Mouse (Mus musculus) kidney, adult 2 months (tissue): Measurements from ENCODE around the gene Psen2.

Experiments
- CTCF ChIP-seq: fragments of 200-500 bp; conservative IDR thresholded peaks from 2 replicates; pipeline ENCODE4 v1.5.1; 2011; ENCODE audit warnings: low read depth, mild to moderate bottlenecking, control low read depth, low read length, moderate library complexity, mixed read lengths; ENCODE audit not compliant: insufficient read depth, insufficient read length
- POLR2A ChIP-seq: fragments of 200-500 bp; IDR thresholded peaks from one replicate; pipeline ENCODE4 v1.6.1; 2011; ENCODE audit warnings: low read depth, low read length, control low read depth

- no peak for TF ChIP-seq CTCF
- TF ChIP-seq POLR2A = no peak
These were observed 3.5 kb downstream of the Psen2 start for GRCm38 (mm10) chr1:180259753-180260152.
